Mouse (Mus musculus): ENCODE results near the gene Rab36.

GRCm38 (mm10) chr10:75048711-75049110 lies 11.9 kb downstream of the Rab36 start:
- TF ChIP-seq CTCF (IDR thresholded peaks at IDR 0.05; ENCODE audit: low read depth) (no peak), EP300 (IDR thresholded peaks at IDR 0.05; ENCODE audit: low read depth) (no peak)

All from liver, embryonic 14.5 days (tissue).